Mouse (Mus musculus) liver, adult 2 months (tissue): ENCODE measurements at regions not wholly inside any gene's neighbourhood (a gene's known extent, or its start where the extent isn't known, plus 50 kb on each side); places are given as distances from the start of the nearest gene placed in this dataset.

ENCODE experiments used
- CTCF ChIP-seq: fragments of 200-500 bp; IDR thresholded peaks from 2 replicates; pipeline ENCODE4 v1.5.1; 2011; ENCODE audit warnings: low read depth, low read length, control low read depth
- POLR2A ChIP-seq: fragments of 200-500 bp; IDR thresholded peaks from 2 replicates; pipeline ENCODE4 v1.6.1; 2011; ENCODE audit warnings: low read length, control low read depth; ENCODE audit not compliant: insufficient read depth; ENCODE audit errors: extremely low read depth

DNA sequence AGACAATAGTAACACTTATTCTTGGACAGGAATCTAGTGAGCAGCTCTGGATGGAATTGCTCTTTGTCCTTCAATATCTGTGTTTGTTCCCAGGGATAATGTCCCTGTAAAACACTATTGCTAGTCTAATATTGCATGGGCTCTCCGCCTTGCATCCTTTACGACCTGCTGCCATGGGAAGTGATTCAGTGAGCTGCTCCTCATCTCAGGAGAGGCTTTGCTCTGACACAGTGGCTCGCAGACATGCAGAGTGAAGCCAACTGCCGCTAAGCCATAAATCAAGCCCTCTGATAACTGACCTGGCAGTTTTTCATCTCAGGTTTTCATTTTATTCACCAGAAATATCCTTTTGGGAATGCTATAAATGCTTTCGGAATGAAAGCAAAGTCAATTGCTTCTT is 143.5 kb downstream of the Tpbg start:
- TF ChIP-seq POLR2A: no peak
- TF ChIP-seq CTCF: no peak
